Mouse (Mus musculus) heart, embryonic 12.5 days (tissue): ENCODE data around the gene Msantd1. TPM values are rescaled to one million over a fixed set of nuclear protein-coding genes. Genes with fewer than 3 reads are reported as not detected.

Experiments used
- ATAC-seq: fragments of 200-750 bp; cut with Nextera tagmentation; 2 replicates; pipeline ENCODE4 v1.8.0; 2017; ENCODE audit warnings: moderate TSS enrichment, moderate library complexity; ENCODE audit not compliant: insufficient number of reproducible peaks, low FRiP score
- H3K27ac ChIP-seq: fragments of 300-500 bp; sonication (generic); 2 replicates; pipeline ENCODE4 v1.5.1; 2016; ENCODE audit warnings: mild to moderate bottlenecking, moderate library complexity; ENCODE audit not compliant: poor library complexity, severe bottlenecking
- H3K27me3 ChIP-seq: fragments of 300-500 bp; sonication (generic); replicated peaks from 2 replicates; pipeline ENCODE4 v1.6.1; 2016; ENCODE audit warnings: mild to moderate bottlenecking, moderate library complexity
- H3K36me3 ChIP-seq: fragments of 300-500 bp; sonication (generic); 2 replicates; pipeline ENCODE4 v1.6.1; 2016; ENCODE audit warnings: mild to moderate bottlenecking, moderate library complexity
- H3K4me1 ChIP-seq: fragments of 300-500 bp; sonication (generic); replicated peaks from 2 replicates; pipeline ENCODE4 v1.6.1; 2016; ENCODE audit warnings: mild to moderate bottlenecking
- H3K4me2 ChIP-seq: fragments of 300-500 bp; sonication (generic); 2 replicates; pipeline ENCODE4 v1.6.1; 2016; ENCODE audit warnings: mild to moderate bottlenecking, moderate library complexity
- H3K4me3 ChIP-seq: fragments of 300-500 bp; sonication (generic); 2 replicates; pipeline ENCODE4 v1.5.1; 2016; ENCODE audit warnings: mild to moderate bottlenecking
- H3K9ac ChIP-seq: fragments of 300-500 bp; sonication (generic); 2 replicates; pipeline ENCODE4 v1.6.1; 2016; ENCODE audit warnings: mild to moderate bottlenecking, moderate library complexity
- H3K9me3 ChIP-seq: fragments of 300-500 bp; sonication (generic); replicated peaks from 2 replicates; pipeline ENCODE4 v1.6.1; 2016; ENCODE audit warnings: mild to moderate bottlenecking, moderate library complexity
- WGBS: fragments of 180-500 bp; shearing (Covaris S2); methylation state at CpG from one replicate; pipeline ENCODE4 v1.1.7; 2016; 5-methylcytosine and 5-hydroxymethylcytosine counted together
- polyA plus RNA-seq: library from polyadenylated mRNA; unstranded; fragments of >200 nt; fragmentation: Nextera tagmentation; extraction: Ambion mirVana; gene quantifications from 2 replicates; pipeline ENCODE4 v1.2.1, GENCODE M21; 2016

Msantd1 gene
- polyA plus RNA-seq, 1 experiment from 2014 or later = 0.31 TPM

- H3K9ac ChIP-seq = no peak overlapping the region
- peaks cover 24% of the 10 kb centered on the region for H3K4me1 ChIP-seq
- H3K4me3 ChIP-seq = no peak overlapping the region
- ATAC-seq = no peak
- H3K9me3 ChIP-seq = no peaks in the 10 kb centered on the region; the same call in 1 of the 2 replicates
- H3K36me3 ChIP-seq = peaks cover 12% of the 10 kb centered on the region
- no peaks in the 10 kb centered on the region for H3K27me3 ChIP-seq
- no peak overlapping the region for H3K27ac ChIP-seq
- WGBS = 79% methylated on average over 9 of the region's 9 CpGs
- no peak overlapping the region for H3K4me2 ChIP-seq
Observed at GRCm38 (mm10) chr5:34930151-34930975, 22.6 kb downstream of the Msantd1 start.

- ATAC-seq = no peak
- no peak overlapping the region for H3K9ac ChIP-seq
- 68% methylated on average over 2 of the region's 2 CpGs for WGBS
- H3K4me2 ChIP-seq = no peak overlapping the region
- H3K4me3 ChIP-seq = no peak overlapping the region
- H3K27me3 ChIP-seq = no peaks in the 10 kb centered on the region
- H3K27ac ChIP-seq = no peak overlapping the region
- H3K36me3 ChIP-seq = peaks cover 5% of the 10 kb centered on the region; the same call in 1 of the 2 replicates
- peaks cover 24% of the 10 kb centered on the region for H3K4me1 ChIP-seq
- H3K9me3 ChIP-seq = no peaks in the 10 kb centered on the region; the same call in 1 of the 2 replicates
Observed at GRCm38 (mm10) chr5:34931091-34931490, 23.3 kb downstream of the Msantd1 start.

GRCm38 (mm10) chr5:34931516-34932457, 24.0 kb downstream of the Msantd1 start:
- Histone ChIP-seq H3K4me1 (peaks cover 24% of the 10 kb centered on the region), H3K27me3 (no peaks in the 10 kb centered on the region), H3K36me3 (0 out of 2 replicates have a peak, but pooled peaks cover 2% of the 10 kb centered on the region), H3K27ac (peak overlapping the region; percentile 82), H3K9me3 (no peaks in the 10 kb centered on the region; the same call in 1 of the 2 replicates), H3K4me2 (peak overlapping the region; percentile 4; the same call in 1 of the 2 replicates), H3K4me3 (no peak overlapping the region), H3K9ac (no peak overlapping the region)
- 38% methylated on average over 11 of the region's 11 CpGs for WGBS
- no peak for ATAC-seq

GRCm38 (mm10) chr5:34932458-34932806, 24.6 kb downstream of the Msantd1 start:
- peak overlapping the region; percentile 4; the same call in 1 of the 2 replicates for H3K4me2 ChIP-seq
- WGBS = 50% methylated on average over 4 of the region's 4 CpGs
- peaks cover 24% of the 10 kb centered on the region for H3K4me1 ChIP-seq
- H3K9ac ChIP-seq = no peak overlapping the region
- no peak for ATAC-seq
- H3K36me3 ChIP-seq = 0 out of 2 replicates have a peak, but pooled peaks cover 2% of the 10 kb centered on the region
- H3K9me3 ChIP-seq = no peaks in the 10 kb centered on the region; the same call in 1 of the 2 replicates
- H3K27me3 ChIP-seq = no peaks in the 10 kb centered on the region
- no peak overlapping the region for H3K4me3 ChIP-seq
- H3K27ac ChIP-seq = peak overlapping the region; percentile 82

- no peaks in the 10 kb centered on the region for H3K27me3 ChIP-seq
- H3K4me2 ChIP-seq = no peak overlapping the region
- H3K9ac ChIP-seq = no peak overlapping the region
- ATAC-seq = no peak
- no peak overlapping the region for H3K4me3 ChIP-seq
- H3K4me1 ChIP-seq = peaks cover 24% of the 10 kb centered on the region
- H3K36me3 ChIP-seq = no peaks in the 10 kb centered on the region
- WGBS = 89% methylated on average over 1 of the region's 1 CpGs
- H3K27ac ChIP-seq = no peak overlapping the region
- H3K9me3 ChIP-seq = no peaks in the 10 kb centered on the region; the same call in 1 of the 2 replicates
Observed at GRCm38 (mm10) chr5:34933461-34933860, 25.6 kb downstream of the Msantd1 start.

GRCm38 (mm10) chr5:34941710-34942470, 34.1 kb downstream of the Msantd1 start:
- no peaks in the 10 kb centered on the region for H3K27me3 ChIP-seq
- no peak for ATAC-seq
- WGBS = 68% methylated on average over 10 of the region's 10 CpGs
- H3K36me3 ChIP-seq = no peaks in the 10 kb centered on the region
- no peak overlapping the region for H3K27ac ChIP-seq
- no peaks in the 10 kb centered on the region for H3K4me1 ChIP-seq
- no peaks in the 10 kb centered on the region for H3K9me3 ChIP-seq
- no peak overlapping the region for H3K9ac ChIP-seq
- H3K4me3 ChIP-seq = no peak overlapping the region
- no peak overlapping the region for H3K4me2 ChIP-seq

GRCm38 (mm10) chr5:34943428-34943827, 35.6 kb downstream of the Msantd1 start:
- Histone ChIP-seq H3K9ac (no peak overlapping the region), H3K4me1 (peaks cover 7% of the 10 kb centered on the region; the same call in 1 of the 2 replicates), H3K27me3 (no peaks in the 10 kb centered on the region), H3K9me3 (no peaks in the 10 kb centered on the region), H3K4me2 (no peak overlapping the region), H3K36me3 (no peaks in the 10 kb centered on the region), H3K27ac (no peak overlapping the region), H3K4me3 (no peak overlapping the region)
- WGBS = 74% methylated on average over 3 of the region's 3 CpGs
- no peak for ATAC-seq

GRCm38 (mm10) chr5:34948861-34949760, 41.3 kb downstream of the Msantd1 start, which contains the start of gene Rgs12:
TSS of gene Rgs12 (plus strand) at chr5:34949445.
- WGBS = under 1% methylated on average over 83 of the region's 84 CpGs
- H3K36me3 ChIP-seq = peaks cover 12% of the 10 kb centered on the region
- H3K4me3 ChIP-seq = peak within 1 kb of the TSS; percentile 87
- peak within 1 kb of the TSS; percentile 95 for H3K9ac ChIP-seq
- H3K4me1 ChIP-seq = peaks cover 36% of the 10 kb centered on the region
- peak within 1 kb of the TSS; percentile 82 for H3K4me2 ChIP-seq
- 0 out of 2 replicates have a peak, but pooled peaks cover 3% of the 10 kb centered on the region for H3K9me3 ChIP-seq
- peak within 1 kb of the TSS; percentile 80 for H3K27ac ChIP-seq
- no peaks in the 10 kb centered on the region for H3K27me3 ChIP-seq
- ATAC-seq = peak; percentile 98

GRCm38 (mm10) chr5:34949769-34950211, 42.0 kb downstream of the Msantd1 start:
- H3K4me3 ChIP-seq = peak overlapping the region; percentile 87
- 1% methylated on average over 12 of the region's 12 CpGs for WGBS
- H3K9ac ChIP-seq = peak overlapping the region; percentile 95
- H3K9me3 ChIP-seq = 0 out of 2 replicates have a peak, but pooled peaks cover 3% of the 10 kb centered on the region
- H3K36me3 ChIP-seq = peaks cover 12% of the 10 kb centered on the region
- H3K4me1 ChIP-seq = peaks cover 43% of the 10 kb centered on the region
- H3K27ac ChIP-seq = peak overlapping the region; percentile 80
- H3K27me3 ChIP-seq = no peaks in the 10 kb centered on the region
- peak overlapping the region; percentile 82 for H3K4me2 ChIP-seq
- ATAC-seq = 0 out of 2 replicates have a peak, but pooled peaks have one; percentile 3
